Mouse (Mus musculus) v-Abl transformed pro-B cells (cell line): Measurements from ENCODE around the gene Pdzd3.

Source experiments
- in situ Hi-C, 2 experiments: fragments of 400-800 bp; cut with MboI; formaldehyde crosslinking; loops; one replicate each; pipeline ENCODE4 v1.15.1; 2025; ENCODE audit not compliant: unreplicated experiment in 2 of 2

The Pdzd3 gene

DNA sequence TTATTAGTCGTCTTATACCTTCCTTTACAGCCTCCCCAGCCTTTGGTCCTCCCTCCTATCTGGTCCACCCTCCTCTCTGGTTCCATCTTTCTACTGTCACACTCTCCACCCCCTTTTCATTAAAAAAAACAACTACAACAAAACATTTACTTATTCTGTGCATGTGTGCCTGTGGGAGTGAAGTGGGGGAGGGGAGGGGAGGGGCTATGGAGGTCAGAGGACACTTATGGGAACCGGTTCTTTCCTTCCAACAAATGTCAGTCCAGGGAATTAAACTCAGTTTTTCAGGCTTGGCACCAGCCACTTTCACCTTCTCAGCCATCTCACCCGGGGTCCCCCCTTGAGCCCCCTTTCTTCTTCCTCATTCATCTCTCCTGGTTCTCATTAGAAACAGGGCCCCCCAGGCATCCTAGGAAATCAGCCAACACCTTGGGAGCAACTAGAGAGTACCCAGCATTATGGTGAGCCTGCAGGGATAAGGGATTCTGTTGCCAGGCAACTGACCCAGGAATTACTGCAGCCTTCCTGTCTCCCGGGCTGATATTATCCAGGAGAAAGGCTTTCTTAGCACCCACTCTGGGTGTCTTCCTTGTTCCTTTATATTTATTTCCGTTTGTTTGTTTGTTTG lies 3.4 kb upstream of the Pdzd3 start:
- in situ Hi-C loops = loop anchor here in 1 of 2 experiments (25.0 kb wide), 1 partner anchor 267 kb away; no protein-coding TSS in a partner anchor

DNA sequence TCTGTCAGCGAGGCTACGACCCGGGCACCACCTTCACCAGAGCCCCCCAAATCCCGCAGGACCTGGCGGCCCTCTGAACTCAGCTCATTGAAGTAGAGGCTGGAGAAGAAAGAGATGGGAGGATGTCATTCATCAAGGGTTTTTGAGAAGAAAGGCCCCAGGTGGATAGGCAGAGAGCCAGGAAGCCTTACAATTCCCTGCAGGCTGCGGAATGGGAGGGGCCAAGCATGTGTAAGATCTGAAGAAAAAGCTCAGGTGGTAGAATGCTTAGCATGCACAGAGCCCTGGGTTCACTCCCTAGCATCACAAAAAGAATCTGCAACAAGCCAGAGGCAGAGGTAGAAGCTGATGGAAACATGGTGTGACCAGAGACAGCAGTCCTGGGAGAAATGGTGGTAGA lies 2.2 kb upstream of the Pdzd3 start:
- in situ Hi-C loops = loop anchor here in 1 of 2 experiments (25.0 kb wide), 1 partner anchor 266 kb away; no protein-coding TSS in a partner anchor

DNA sequence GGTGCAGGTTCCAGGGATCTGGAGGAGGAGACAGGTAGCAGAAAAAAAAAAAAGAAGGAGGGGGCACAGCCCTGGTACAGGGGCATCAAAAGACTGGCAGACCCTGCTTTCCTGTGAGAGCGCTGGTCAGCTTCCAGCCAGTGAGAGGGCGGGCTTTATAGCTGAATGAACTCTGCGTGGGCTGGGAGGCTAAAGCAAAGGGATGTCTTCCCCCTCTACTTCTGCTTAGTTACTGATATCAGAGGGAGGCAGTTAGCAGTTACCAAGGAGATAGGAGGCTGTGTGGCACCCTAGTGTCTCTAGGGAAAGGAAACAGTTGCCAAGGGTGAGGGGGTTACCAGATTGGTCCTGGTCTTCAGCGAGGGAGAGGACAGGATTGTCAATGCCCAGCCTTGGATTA lies 826 bp downstream of the Pdzd3 start:
- in situ Hi-C loops = loop anchor here in 1 of 2 experiments (25.0 kb wide), 1 partner anchor 263 kb away; no protein-coding TSS in a partner anchor

DNA sequence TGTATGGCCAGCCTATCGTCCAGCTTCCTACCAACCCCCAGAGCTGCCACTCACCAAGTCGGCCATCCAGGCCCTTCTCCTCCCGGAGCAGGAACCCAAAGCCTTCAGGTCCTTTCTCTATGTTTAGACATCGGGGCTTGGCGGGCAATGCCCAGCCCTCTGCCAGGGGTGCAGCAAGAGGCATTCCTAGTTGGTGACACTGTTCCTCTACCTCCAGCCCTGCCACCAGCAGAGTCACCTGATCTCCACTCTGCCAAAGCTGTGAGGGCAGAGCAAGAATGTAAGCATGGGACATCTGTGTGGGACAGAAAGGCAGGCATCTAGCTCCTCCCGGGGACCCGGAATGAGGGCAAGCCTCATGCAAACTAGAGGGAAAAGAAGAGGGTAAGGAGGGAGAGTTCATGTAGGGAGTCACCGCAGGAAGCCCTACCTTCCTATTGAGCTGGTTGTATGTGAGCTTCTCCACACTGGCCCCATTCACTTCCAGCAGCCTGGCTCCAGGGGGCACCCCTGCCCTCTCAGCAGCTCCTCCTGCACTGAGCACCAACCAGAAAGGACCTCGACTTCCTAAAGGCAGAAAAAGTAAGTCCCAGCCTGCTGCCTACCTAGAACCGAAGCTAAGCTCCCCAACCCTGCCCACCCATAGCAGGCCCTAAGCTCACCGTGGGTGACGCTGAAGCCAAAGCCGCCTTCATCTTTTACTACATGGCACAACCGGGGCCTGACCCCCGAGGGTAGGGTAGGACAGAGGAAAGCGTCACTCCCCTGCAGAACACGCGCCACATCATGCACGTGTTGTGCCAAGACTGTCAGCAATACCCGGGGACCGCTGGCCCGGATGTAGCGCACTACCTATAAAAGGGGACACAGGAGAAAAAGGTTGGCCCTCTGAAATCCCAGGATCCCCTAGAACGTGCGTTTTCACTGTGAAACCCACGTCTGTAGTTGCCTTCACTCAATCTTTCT lies 1.8 kb downstream of the Pdzd3 start:
- in situ Hi-C loops = loop anchor here in 1 of 2 experiments (10.0 to 25.0 kb wide), 2 partner anchors 95 to 262 kb away; partner anchors contain the start of gene Hmbs

DNA sequence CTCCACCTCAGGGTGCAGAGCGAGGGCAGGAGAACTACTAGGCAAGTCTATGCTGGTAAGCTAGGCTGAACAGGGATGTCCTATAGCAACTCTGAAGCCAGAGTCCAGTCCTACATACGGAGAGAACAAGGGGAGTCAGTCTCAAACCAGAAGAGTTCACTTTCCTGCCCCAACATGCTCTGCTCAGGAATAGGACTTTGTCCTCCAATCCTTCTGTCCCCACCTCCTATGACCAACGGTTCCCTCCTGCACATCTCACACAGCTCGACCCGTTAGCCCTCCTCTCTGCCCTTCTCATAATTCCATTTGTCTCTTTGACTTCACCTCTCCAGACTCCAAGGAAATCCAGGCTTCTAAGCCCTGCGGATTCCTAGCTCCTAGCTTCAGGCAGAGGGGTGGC lies 3.4 kb downstream of the Pdzd3 start:
- in situ Hi-C loops = loop anchor here in 1 of 2 experiments (10.0 kb wide), 1 partner anchor 97 kb away; the partner anchor contains the start of gene Hmbs

DNA sequence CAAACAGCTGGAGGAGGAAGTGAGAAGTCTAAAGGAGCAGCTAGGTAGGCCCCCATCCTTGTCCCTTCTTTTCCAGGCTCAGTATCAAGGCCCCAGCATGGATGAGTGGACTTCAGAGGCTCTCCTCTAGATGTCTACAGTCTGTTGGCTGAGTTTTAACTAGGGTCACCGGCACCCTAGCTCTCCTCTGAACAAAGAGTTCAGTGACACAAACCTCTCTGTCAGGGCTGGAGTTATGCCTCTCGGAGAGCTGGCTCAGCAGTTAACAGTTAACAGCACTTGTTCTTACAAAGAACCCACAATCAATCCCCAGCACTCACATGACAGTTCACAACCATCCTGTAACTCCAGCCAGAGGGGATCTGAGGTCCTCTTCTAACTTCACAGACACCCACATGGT lies 7.7 kb downstream of the Pdzd3 start:
- in situ Hi-C loops = loop anchor here in 1 of 2 experiments (10.0 kb wide), 1 partner anchor 101 kb away; the partner anchor contains the start of gene Hmbs

DNA sequence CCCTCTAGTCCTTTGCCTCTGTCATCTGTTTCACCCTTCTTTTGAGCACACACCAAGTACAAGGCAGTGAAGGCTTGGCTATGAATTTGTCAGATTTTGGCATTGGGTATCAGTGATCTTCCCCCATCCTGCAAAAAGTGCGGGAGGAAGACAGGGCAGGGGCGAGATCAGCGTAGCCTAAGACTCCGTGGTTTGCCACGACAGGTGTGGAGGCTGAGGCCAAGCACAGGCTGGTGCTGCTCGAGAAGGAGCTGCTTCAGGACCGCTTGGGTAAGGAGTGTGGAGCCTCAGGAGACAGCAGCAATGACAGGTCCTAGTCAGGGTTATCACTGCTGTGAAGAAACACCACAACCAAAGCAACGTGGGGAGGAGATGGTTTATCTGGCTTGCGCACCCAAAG lies 9.9 kb downstream of the Pdzd3 start:
- in situ Hi-C loops = loop anchor here in 1 of 2 experiments (10.0 kb wide), 1 partner anchor 103 kb away; the partner anchor contains the start of gene Hmbs

DNA sequence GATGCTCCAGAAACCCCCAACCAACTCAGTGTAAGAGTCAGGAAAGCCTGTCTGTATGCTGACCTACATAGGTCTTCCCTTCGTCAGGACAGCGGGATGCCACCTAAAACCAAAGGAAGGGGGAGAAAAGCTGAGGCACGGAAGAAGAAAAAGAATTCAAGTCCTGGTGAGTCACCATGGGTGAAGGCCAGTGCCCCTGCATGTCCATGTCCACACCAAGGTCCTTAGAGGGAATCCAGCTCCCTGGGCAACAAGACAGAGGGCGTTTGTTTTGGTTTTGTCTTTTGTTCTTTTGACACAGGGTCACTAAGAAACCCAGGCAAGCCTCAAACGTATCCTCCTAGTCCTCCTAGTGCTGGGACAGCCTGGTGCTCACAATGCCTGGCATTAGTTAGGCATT lies 10.4 kb downstream of the Pdzd3 start:
- in situ Hi-C loops = loop anchor here in 1 of 2 experiments (10.0 kb wide), 1 partner anchor 104 kb away; the partner anchor contains the start of gene Hmbs

DNA sequence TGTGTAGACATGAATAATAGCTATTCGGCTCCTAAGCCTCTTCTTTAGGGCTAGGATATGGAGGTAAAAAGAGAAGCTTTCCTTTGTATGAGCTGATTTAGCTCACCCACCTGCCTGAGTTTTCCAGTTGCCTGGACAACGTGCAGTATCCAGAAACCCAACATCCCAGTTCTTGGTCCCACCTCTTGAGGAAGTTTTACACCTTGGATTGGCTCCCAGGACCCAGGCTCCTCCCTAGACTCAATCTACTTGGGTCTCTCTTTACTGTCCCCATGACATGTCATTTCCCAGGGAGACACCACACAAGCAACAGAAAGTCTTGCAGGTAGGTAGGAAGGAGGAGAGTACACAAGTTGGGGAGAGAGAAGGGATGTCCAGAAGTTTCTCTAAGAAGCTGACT lies 10.9 kb downstream of the Pdzd3 start, which contains the start of gene Ccdc153:
TSS of gene Ccdc153 (plus strand) at position 278 of the 400 bp plus-strand sequence.
- in situ Hi-C loops = loop anchor here in 1 of 2 experiments (10.0 kb wide), 1 partner anchor 104 kb away; the partner anchor contains the start of gene Hmbs

DNA sequence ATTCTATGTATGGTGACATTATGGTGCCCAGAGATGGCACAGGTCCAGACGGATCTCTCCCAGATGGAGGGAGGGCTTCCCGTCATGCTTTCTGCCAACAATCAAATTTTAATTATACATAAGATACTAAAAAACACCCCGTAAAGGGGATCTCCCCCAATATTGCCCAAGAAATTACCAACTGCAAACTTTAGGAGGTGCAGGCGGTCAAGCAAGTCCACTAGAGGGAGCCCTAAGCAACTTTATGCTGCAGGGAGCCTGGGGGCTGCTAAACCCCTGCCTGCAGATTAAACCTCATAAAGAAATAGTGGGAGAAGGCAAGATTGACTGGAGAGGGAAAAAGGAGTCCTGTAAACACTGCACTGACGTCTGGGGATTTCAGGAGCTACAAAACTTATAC lies 11.8 kb downstream of the Pdzd3 start:
- in situ Hi-C loops = loop anchor here (10.0 kb wide), 2 partner anchors 55 to 115 kb away; no protein-coding TSS in a partner anchor

DNA sequence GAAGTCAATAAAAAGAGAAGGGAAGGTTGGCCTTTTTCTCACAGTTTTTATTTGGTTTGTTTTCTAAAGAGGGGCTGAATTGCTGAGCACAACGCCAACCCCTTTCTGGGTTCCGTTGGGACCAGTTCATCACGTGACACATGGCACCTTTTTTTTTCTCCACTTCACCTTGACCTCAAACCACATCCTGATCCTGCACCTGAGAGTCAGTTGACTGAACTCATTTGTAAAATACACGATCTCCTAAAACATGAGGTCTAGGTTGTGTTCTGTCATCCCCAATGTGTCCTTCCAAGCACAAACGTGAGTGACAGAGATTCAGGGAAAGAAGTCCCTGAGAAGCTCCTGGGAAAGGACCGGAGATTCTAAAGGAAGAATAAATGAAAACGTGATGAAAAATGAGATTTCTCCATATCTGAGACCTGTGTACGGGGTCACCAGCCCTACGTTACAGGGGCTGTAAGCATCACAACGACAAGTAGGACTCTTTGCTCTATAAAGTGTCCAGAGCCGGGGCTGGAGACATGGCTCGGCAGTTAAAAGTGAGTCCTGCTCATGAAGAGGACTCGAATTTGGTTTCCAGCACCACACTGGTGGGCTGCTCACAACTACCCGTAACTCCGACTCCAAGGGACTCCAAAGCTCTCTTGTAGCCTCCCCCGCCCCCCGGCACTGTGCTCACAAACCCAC lies 12.6 kb downstream of the Pdzd3 start:
- in situ Hi-C loops = loop anchor here (10.0 kb wide), 2 partner anchors 54 to 114 kb away; no protein-coding TSS in a partner anchor

DNA sequence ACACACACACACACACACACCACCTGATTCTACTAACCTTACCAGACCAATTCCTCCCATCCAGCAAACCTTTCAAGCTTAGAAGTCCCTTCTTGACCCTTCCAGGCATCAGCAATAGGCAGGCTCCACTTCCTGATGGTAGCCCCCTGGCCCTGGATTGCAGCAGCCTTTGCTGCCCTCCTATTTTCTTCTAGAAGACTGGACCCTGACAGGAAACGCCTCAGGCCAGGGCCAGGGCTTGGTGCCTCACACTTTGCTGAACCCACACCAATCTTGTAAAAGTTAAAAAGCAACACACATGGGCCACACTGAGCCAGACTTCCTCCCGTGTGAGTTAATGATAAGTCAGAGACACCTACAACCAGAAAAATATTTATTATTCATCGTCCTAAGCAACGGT lies 14.1 kb downstream of the Pdzd3 start:
- in situ Hi-C loops = loop anchor here (10.0 kb wide), 2 partner anchors 52 to 112 kb away; no protein-coding TSS in a partner anchor

DNA sequence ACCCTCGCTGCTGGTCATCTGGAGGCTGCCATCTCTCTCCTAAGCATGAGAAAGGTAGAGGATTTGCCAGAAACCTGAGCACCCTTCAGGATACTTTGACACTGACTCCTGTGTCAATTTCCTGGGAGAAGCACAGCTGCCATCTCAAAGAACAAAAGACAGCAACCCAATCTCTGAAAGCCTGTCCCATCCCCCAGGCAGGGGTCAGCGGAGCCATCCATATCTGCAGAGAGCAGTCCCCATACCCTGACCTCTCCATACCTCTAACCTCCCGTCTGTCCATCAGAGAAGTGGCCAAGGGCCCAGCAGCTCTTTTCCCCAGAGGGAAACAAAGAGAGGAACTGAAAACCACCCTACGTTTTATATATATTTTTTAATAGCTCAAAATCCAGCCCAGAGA lies 14.7 kb downstream of the Pdzd3 start:
- in situ Hi-C loops = loop anchor here (10.0 kb wide), 2 partner anchors 52 to 112 kb away; no protein-coding TSS in a partner anchor

DNA sequence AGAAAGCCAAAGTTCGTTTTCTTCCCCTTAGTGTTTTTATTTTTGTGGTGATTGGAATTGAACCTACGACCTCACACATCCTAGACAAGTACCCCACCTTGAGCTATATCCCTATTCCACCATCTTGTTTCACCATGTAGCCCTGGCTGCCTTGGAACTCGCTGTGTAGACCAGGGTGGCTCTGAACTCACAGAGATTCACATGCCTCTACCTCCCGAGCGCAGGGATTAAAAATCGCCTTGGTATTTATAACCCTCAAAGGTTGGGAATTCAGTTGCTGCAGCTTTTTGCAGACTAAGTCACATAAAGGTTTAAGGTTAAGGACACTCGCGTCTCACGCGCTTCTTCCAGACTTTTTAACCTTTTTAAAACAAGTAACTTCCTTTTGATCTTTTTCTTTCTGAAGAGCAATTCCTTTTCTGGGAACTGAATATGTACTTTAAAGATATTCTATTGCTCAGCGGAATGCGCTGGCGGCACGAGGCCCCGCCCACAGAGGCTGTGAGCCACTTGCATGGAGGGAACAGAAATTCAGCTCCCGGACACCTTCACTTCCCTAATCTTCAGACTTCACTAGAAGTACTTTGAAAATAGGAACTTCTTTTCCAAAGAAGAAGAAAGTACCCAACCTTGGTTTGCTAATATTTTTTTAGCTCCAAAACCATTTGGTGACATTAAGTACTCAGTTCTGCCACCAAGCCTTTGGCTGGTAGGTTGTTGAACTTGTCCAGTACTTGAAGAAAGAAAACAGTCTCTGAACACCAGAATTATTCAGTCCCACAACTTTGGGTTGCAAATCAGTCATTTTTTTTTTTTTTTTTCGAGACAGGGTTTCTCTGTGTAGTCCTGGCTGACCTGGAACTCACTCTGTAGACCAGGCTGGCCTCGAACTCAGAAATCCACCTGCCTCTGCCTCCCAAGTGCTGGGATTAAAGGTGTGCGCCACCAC lies 16.5 kb downstream of the Pdzd3 start:
- in situ Hi-C loops = loop anchor here (10.0 kb wide), 2 partner anchors 50 to 110 kb away; no protein-coding TSS in a partner anchor

DNA sequence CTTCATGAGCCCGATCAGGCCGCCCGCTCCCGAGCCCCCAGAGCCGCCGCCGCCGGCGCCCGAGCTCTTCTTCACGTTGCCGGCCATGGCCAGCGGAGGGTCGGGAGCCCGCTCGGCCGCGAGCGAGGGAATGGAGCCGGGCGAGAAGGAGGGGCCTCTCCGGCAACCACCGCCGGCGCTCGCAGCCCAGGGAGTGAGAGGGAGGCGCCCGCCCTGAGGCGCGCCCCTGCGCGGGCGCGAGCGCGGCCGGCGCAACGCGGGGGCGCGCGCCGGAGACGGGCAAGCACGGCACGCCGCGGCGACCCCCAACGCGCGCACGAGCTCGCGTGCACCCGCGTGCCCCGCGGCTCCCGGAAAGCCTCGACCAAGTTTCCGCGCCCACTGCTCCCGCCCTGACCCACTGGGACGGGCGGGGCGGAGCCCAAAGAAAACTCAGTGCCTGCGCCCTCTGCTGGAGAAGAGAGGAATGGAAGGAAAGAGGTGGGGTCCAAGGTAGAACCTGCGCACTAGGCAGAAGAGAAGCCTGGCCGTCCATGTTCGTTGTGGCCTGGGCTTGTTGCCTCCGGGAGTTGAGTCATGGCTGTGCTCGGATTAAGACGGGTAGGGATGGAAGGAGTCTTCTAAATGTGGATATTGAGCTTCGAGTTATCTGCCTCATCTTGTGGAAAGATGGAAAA lies 17.3 kb downstream of the Pdzd3 start, which contains the start of gene Cbl:
TSS of gene Cbl (minus strand) at position 248 of the 677 bp plus-strand sequence.
- in situ Hi-C loops = loop anchor here (10.0 kb wide), 2 partner anchors 49 to 109 kb away; no protein-coding TSS in a partner anchor

DNA sequence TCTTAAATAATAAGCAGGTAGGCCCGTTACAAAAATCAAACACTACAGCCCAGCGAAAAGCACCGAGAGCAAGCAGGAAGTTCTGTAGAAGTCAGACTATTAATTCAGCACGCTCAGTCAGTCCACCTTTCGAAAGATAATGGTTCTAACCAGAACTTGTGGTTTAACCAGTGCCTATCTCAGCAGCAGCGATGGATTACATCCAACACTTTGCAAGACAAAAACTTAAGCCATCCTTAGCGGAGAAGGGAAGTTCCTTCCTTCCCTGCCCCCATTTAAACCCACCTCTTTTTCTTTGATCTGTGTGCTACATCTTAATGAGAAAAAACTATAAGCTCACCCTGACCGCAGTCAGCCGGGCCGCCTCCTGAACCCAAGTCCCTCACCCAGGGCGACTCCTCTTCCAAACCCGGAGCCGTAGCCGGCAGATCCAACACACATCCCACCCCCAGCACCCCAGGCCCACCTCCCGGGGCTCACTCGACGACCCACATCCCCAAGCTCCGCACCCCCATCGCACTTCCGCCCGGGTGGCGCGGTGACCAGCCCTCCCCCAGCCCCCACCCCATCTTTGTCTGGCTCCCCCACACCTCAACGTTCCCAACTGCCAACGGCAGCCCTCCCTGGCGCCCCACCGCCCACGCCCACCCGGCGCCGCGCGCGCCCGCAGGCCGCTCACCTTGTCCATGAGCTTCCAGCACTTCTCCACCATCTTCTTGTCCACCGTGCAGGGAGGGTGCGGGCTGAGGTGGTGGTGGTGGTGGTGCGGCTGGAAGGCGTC lies 18.1 kb downstream of the Pdzd3 start:
- in situ Hi-C loops = loop anchor here (10.0 kb wide), 2 partner anchors 48 to 108 kb away; no protein-coding TSS in a partner anchor

DNA sequence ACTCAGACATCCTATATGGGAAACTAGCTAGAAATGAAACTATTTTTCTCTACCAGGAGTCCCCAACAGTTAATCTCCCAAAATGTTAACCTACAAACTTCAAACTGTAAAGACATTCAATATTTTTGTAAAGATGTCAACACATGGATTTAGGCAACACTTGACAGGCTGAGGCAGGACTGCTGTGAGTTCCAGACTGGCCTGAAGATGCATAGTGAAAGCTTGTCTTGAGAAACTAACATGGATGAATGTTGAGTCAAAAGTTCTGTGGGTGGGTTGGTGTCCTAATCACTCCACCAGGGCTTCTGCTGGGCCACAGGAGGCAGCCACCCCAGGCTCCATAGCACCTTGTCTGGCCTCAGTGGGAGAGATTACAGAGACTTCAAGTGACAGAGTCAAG lies 19.7 kb downstream of the Pdzd3 start:
- in situ Hi-C loops = loop anchor here (10.0 kb wide), 2 partner anchors 47 to 107 kb away; no protein-coding TSS in a partner anchor
